Mouse (Mus musculus) activated CD4-positive, CD25-positive, alpha-beta regulatory T cell (primary cell): Measurements from ENCODE around the gene Vmn1r210. TPM values are rescaled to one million over a fixed set of nuclear protein-coding genes. Genes with fewer than 3 reads are reported as not detected.

ENCODE experiments used
- polyA plus RNA-seq, 2 experiments: library from polyadenylated mRNA; unstranded; fragments of 100-300 nt; shearing (Covaris generic); gene quantifications; one replicate each; pipeline ENCODE4 v1.2.1; 2017

Vmn1r210 gene
- not detected for polyA plus RNA-seq

GRCm38 (mm10) chr13:22831248-22831647 lies at the start of gene Vmn1r210:
TSS of gene Vmn1r210 (minus strand) at chr13:22831348.

GRCm38 (mm10) chr13:22857461-22857860 lies 26.3 kb upstream of the Vmn1r210 start, which contains the start of gene Vmn1r211:
TSS of gene Vmn1r211 (minus strand) at chr13:22857561.

GRCm38 (mm10) chr13:22809582-22809981 lies 21.6 kb downstream of the Vmn1r210 start, which contains the start of gene Vmn1r209:
TSS of gene Vmn1r209 (minus strand) at chr13:22809682.

GRCm38 (mm10) chr13:22777300-22777699 lies 53.8 kb downstream of the Vmn1r210 start, which contains the start of gene Vmn1r208:
TSS of gene Vmn1r208 (minus strand) at chr13:22777400.

Other genes with a start within 250 kb of the Vmn1r210 start
- not detected for gene Vmn1r205, start 238.3 kb downstream of the Vmn1r210 start, polyA plus RNA-seq
- under 1 TPM in 1 of 2 experiments, not detected in 1; 0.14 TPM for gene Vmn1r206, start 207.1 kb downstream of the Vmn1r210 start, polyA plus RNA-seq
- gene Vmn1r207-ps, start 101.7 kb downstream of the Vmn1r210 start, polyA plus RNA-seq, result not detected
- under 1 TPM in 1 of 2 experiments, not detected in 1; 0.23 TPM for gene Vmn1r208, start 53.9 kb downstream of the Vmn1r210 start, polyA plus RNA-seq
- under 1 TPM in 1 of 2 experiments, not detected in 1; 0.26 TPM for gene Vmn1r209, start 21.7 kb downstream of the Vmn1r210 start, polyA plus RNA-seq
- under 1 TPM in 1 of 2 experiments, not detected in 1; 0.28 TPM for gene Vmn1r211, start 26.2 kb upstream of the Vmn1r210 start, polyA plus RNA-seq
- gene Vmn1r212, start 52.9 kb upstream of the Vmn1r210 start, polyA plus RNA-seq, result not detected
- under 1 TPM in 1 of 2 experiments, not detected in 1; 0.11 TPM for gene Vmn1r213, start 176.3 kb upstream of the Vmn1r210 start, polyA plus RNA-seq
- gene Vmn1r214, start 199.1 kb upstream of the Vmn1r210 start, polyA plus RNA-seq, result under 1 TPM in 1 of 2 experiments, not detected in 1; 0.25 TPM
- gene Vmn1r215, start 236.7 kb upstream of the Vmn1r210 start, polyA plus RNA-seq, result not detected